Comparison of ENCODE assay signal across 27 mouse cellular contexts in genomic region chr14:105662839-105663238, GRCm38 (mm10).
DNase-seq lines count a peak whose midpoint lies in the region; ATAC-seq and TF ChIP-seq lines count a peak whose summit lies in the region.
"Had no signal": no experiment of that assay in that cellular context is flagged by ENCODE, and none has a peak within 500 bp of the region (broad histone marks: within the 10 kb centered on the region; RNA-seq: fewer than 3 reads in every experiment).

No protein-coding gene starts in this region.

- no peaks in the 10 kb centered on the region for H3K36me3 ChIP-seq in hindbrain, embryonic 10.5 days
- H3K36me3 ChIP-seq in hindbrain, embryonic 13.5 days = no peaks in the 10 kb centered on the region
- no peaks in the 10 kb centered on the region for H3K36me3 ChIP-seq in kidney, embryonic 16.5 days (ENCODE audit: insufficient read depth, low read length)
- H3K36me3 ChIP-seq: embryonic facial prominence, embryonic 13.5 days; G1E; heart, embryonic 12.5 days; limb, embryonic 12.5 days; liver, embryonic 15.5 days had no signal

- 93% methylated on average over 6 of the region's 6 CpGs for WGBS in hindbrain, embryonic 10.5 days
- 87% methylated on average over 6 of the region's 6 CpGs for WGBS in hindbrain, embryonic 13.5 days
- 74% methylated on average over 6 of the region's 6 CpGs for WGBS in kidney, embryonic 16.5 days

- DNase-seq in hindbrain, embryonic 10.5 days (ENCODE audit: low spot score) = no peak
- DNase-seq in kidney, postnatal 14 days = no peak
- DNase-seq in Patski (ENCODE audit: low read depth, low spot score) = peak; percentile 51
- no peak for DNase-seq in layer of hippocampus, postnatal 10 days (ENCODE audit: low spot score in 2 of 2)
- no peak for DNase-seq in B cell, adult 2 months
- DNase-seq: adrenal gland, postnatal 25 days; cerebellum, adult 11-12 months; cerebellum, adult 9-11 months; embryo, embryonic 11 days; gastrocnemius, postnatal 14 days; kidney, postnatal 10 days; lung, embryonic 14.5 days; lung, postnatal 14 days; right cerebral cortex, postnatal 4 days; thymus, adult 18-20 months; thymus, postnatal 25 days had no signal

- H3K9ac ChIP-seq in hindbrain, embryonic 13.5 days = no peak overlapping the region
- no peak overlapping the region for H3K9ac ChIP-seq in kidney, embryonic 16.5 days (replicated peaks; ENCODE audit: low read length)
- H3K9ac ChIP-seq: embryonic facial prominence, embryonic 13.5 days; forebrain, embryonic 13.5 days; heart, embryonic 12.5 days; limb, embryonic 12.5 days; liver, embryonic 15.5 days; lung, embryonic 14.5 days had no signal

- CTCF ChIA-PET in Patski (lab: Charles Lee) = no interaction called here

- H3K4me3 ChIP-seq in hindbrain, embryonic 10.5 days = no peak overlapping the region
- H3K4me3 ChIP-seq in hindbrain, embryonic 13.5 days = no peak overlapping the region
- H3K4me3 ChIP-seq in kidney, embryonic 16.5 days (ENCODE audit: low read length) = no peak overlapping the region
- H3K4me3 ChIP-seq: embryonic facial prominence, embryonic 13.5 days; forebrain, embryonic 13.5 days; heart, embryonic 12.5 days; left cerebral cortex, adult 2 months; limb, embryonic 12.5 days; liver, embryonic 15.5 days had no signal

- H3K4me1 ChIP-seq in hindbrain, embryonic 10.5 days (replicated peaks) = no peaks in the 10 kb centered on the region
- H3K4me1 ChIP-seq in hindbrain, embryonic 13.5 days (replicated peaks) = 0 out of 2 replicates have a peak, but pooled peaks cover 4% of the 10 kb centered on the region
- H3K4me1 ChIP-seq in kidney, embryonic 16.5 days (ENCODE audit: insufficient read depth, low read length) = no peaks in the 10 kb centered on the region
- H3K4me1 ChIP-seq: heart, embryonic 12.5 days; limb, embryonic 12.5 days; liver, embryonic 15.5 days had no signal

- POLR2A ChIA-PET in Patski (lab: Charles Lee) = no interaction called here

- H3K4me2 ChIP-seq in hindbrain, embryonic 13.5 days = no peak overlapping the region
- no peak overlapping the region for H3K4me2 ChIP-seq in kidney, embryonic 16.5 days (replicated peaks; ENCODE audit: low read depth, low read length)
- H3K4me2 ChIP-seq: embryonic facial prominence, embryonic 13.5 days; forebrain, embryonic 13.5 days; heart, embryonic 12.5 days; limb, embryonic 12.5 days; liver, embryonic 15.5 days; lung, embryonic 14.5 days had no signal

- no peak for TF ChIP-seq CTCF in Patski (IDR thresholded peaks at IDR 0.05)

- ATAC-seq in hindbrain, embryonic 13.5 days (ENCODE audit: low FRiP score) = no peak
- peak; percentile 79 for ATAC-seq in kidney, embryonic 16.5 days (ENCODE audit: low FRiP score, low TSS enrichment)
- ATAC-seq in Patski = peak; percentile 94
- ATAC-seq: forebrain, embryonic 13.5 days; intestine, embryonic 16.5 days had no signal

- H3K9me3 ChIP-seq in hindbrain, embryonic 10.5 days = no peaks in the 10 kb centered on the region
- no peaks in the 10 kb centered on the region for H3K9me3 ChIP-seq in hindbrain, embryonic 13.5 days
- peaks cover 4% of the 10 kb centered on the region; the same call in 1 of the 2 replicates for H3K9me3 ChIP-seq in kidney, embryonic 16.5 days (ENCODE audit: low read length)
- H3K9me3 ChIP-seq: embryonic facial prominence, embryonic 13.5 days; forebrain, embryonic 13.5 days; heart, embryonic 12.5 days; limb, embryonic 12.5 days; liver, embryonic 15.5 days had no signal

- 0 out of 2 replicates have a peak overlapping the region, but pooled peaks have one; percentile 30 for H3K27ac ChIP-seq in hindbrain, embryonic 10.5 days
- H3K27ac ChIP-seq in hindbrain, embryonic 13.5 days = no peak overlapping the region
- no peak overlapping the region for H3K27ac ChIP-seq in kidney, embryonic 16.5 days (ENCODE audit: low read length)
- H3K27ac ChIP-seq: embryonic facial prominence, embryonic 13.5 days; forebrain, embryonic 13.5 days; left cerebral cortex, adult 2 months; limb, embryonic 12.5 days; liver, embryonic 15.5 days; stomach, postnatal 0 days had no signal

- in situ Hi-C loops in Patski (cut with MboI; ENCODE audit: low pct_unique_long_range_greater_than_20kb) = loop anchor here (5.0 to 10.0 kb wide), 2 partner anchors 41 to 268 kb away; no protein-coding TSS in a partner anchor

- H3K27me3 ChIP-seq in hindbrain, embryonic 10.5 days (ENCODE audit: insufficient read depth, poor library complexity, severe bottlenecking) = no peaks in the 10 kb centered on the region
- H3K27me3 ChIP-seq in hindbrain, embryonic 13.5 days = no peaks in the 10 kb centered on the region
- no peaks in the 10 kb centered on the region for H3K27me3 ChIP-seq in kidney, embryonic 16.5 days (ENCODE audit: insufficient read depth, low read length)
- no peaks in the 10 kb centered on the region for H3K27me3 ChIP-seq in Patski
- H3K27me3 ChIP-seq: embryonic facial prominence, embryonic 13.5 days; forebrain, embryonic 13.5 days; heart, embryonic 12.5 days; limb, embryonic 12.5 days; liver, embryonic 15.5 days had no signal
